Mouse (Mus musculus): ENCODE measurements around the gene Pah.

- no peak for TF ChIP-seq CTCF (IDR thresholded peaks at IDR 0.05; ENCODE audit: low read depth)
- no peak for TF ChIP-seq EP300 (IDR thresholded peaks at IDR 0.05; ENCODE audit: low read depth)
These were observed 19.9 kb upstream of the Pah start for GRCm38 (mm10) chr10:87501659-87502042.

Data from heart, postnatal 0 days (tissue).